Mouse (Mus musculus): ENCODE measurements around the gene Gm37240.

DNA sequence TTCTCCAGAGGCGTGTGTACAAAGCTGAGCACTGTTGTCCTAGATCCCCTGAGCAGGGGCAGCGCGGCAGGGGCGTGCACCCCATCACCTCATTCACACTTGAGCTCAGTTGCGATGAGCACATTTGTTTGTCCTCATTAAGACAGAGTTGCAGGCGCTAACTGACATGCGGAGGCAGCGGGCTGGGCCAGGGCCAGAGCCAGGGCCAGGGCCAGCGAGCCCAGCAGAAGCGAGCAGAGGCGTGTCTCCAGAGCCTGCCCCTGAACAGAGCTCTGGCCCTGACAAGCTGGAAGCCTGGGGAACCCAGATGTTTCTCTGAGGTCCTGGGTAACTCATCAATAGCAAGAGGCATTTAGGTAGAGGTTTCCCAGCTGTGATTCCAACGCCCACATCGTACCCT is 1142.6 kb downstream of the Gm37240 start:
- no peak for TF ChIP-seq CTCF (IDR thresholded peaks at IDR 0.05; ENCODE audit: control insufficient read depth, insufficient read depth, low read length)
- no peak for TF ChIP-seq POLR2A (IDR thresholded peaks at IDR 0.05; ENCODE audit: borderline replicate concordance, control insufficient read depth, low read depth, low read length)
